Mouse (Mus musculus): ENCODE results near the gene Ubiad1. TPM values are rescaled to one million over a fixed set of nuclear protein-coding genes. Genes with fewer than 3 reads are reported as not detected.

Gene Ubiad1
- total RNA-seq, 2 experiments from 2014 or later, result 8.9 to 9.1 TPM

DNA sequence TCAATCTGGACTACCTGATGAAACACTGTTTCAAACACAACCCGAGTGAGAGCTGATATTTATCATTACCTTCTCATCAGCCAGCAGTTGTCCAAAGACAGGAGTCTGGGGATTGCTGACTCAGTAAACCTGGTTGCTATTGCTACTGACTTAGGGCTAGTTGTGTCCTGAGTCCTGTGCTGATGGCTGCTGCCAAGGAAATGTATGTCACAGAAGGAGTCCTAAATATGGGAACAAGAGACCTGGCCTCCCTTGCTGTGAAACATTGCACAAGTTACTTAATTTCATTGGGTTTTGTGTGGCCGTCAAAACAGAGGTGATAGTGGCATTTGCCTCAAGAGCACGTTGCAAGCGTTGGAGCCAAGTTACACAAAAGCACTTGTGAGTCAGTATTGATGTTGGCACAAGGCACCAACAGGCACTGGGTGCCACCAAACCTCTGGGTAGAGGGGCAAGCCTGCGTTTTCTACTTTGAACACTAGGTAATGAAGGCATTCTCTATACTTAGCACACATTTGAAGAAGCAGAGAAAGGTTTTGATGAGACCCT is 11.0 kb upstream of the Ubiad1 start:
- no peak for DNase-seq (ENCODE audit: low spot score in 2 of 2)

DNA sequence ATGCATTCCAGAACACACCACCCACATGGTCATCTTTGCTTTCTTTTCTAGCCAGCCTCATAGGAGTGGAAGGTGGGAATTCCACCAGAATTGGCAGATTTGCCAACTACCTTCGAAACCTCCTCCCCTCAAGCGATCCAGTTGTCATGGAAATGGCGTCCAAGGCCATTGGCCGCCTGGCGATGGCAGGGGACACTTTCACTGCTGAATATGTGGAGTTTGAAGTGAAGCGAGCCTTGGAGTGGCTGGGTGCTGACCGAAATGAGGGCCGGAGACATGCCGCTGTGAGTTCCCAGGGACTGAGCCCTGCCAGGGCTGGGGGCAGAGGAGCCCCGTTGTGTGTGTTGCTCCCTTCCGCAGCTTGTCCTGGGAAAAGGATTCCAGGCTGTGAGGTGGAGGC is 9.1 kb upstream of the Ubiad1 start:
- no peak for DNase-seq (ENCODE audit: low spot score in 2 of 2)

GRCm38 (mm10) chr4:148448853-148449245 is 4.3 kb upstream of the Ubiad1 start:
- peak in 1 of 2 experiments; percentile 33 for DNase-seq (ENCODE audit: low spot score in 2 of 2)

GRCm38 (mm10) chr4:148448179-148448852 is 3.7 kb upstream of the Ubiad1 start, which contains the start of gene Mtor:
Mtor (plus strand) TSS chr4:148448611.
- peak; percentile 90 to 98 for DNase-seq (ENCODE audit: low spot score in 2 of 2)

DNA sequence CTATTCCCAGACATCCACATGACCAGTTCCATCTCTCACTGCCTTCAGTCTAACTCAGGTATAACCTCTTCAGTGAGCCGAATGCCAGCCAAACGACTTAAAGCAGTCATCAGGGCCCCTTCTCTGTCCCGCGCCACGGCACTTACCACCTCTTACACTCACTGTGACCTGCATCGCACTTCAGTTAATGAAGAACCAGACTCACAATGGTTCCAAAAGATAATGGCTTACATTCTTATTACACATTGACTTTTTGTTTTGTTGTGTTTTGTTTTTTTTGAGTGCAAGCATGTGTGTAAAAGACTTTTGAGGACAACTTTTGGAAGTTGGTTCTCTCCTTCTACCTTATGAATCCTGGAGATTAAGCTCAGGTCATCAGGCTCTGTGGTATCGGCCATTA is 2.0 kb downstream of the Ubiad1 start:
- no peak for DNase-seq (ENCODE audit: low spot score in 2 of 2)

GRCm38 (mm10) chr4:148441931-148442330 is 2.6 kb downstream of the Ubiad1 start:
- no peak for DNase-seq (ENCODE audit: low spot score in 2 of 2)

GRCm38 (mm10) chr4:148435657-148436330 is 8.8 kb downstream of the Ubiad1 start:
- peak; percentile 72 to 86 for DNase-seq (ENCODE audit: low spot score in 2 of 2)

DNA sequence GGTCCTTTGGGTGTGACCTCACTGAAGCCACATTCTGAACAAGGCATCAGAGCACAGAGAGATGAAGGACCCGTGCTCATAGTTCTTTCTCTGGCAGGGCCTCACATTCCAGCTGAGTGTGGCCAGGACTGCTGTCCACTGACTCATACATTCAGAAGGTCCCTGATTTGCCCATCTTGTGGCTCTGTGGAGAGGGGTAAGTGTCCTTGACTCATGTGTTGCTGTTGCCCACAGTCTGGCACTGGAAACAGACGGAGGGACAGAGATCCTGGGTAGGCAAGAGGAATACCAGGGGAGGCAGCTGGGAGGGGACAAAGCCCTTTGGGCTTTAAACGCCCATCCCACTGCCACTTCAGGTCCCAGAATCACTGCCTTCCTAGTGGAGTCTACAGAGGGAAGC is 9.5 kb downstream of the Ubiad1 start:
- DNase-seq (ENCODE audit: low spot score in 2 of 2), result no peak

GRCm38 (mm10) chr4:148434554-148434953 is 10.0 kb downstream of the Ubiad1 start:
- no peak for DNase-seq (ENCODE audit: low spot score in 2 of 2)

DNA sequence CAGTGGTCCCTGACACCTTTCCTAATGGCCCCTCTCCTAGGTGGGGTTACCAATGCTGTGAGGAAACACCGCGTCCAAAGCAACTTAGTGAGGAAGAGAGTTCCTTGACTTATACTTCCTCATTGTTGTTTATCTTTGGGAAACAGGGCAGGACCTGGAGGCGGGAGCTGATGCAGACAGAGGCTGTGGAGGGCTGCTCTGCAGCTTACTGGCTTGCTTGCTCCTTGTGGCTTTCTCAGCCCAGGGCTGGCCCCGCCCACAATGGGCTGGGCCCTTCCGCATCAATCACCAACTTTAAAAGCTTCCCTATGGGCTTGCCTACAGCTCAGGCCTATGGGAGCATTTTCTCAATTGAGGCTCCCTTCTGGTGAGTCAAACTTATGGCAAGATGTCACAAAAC is 10.8 kb downstream of the Ubiad1 start:
- DNase-seq (ENCODE audit: low spot score in 2 of 2), result no peak

GRCm38 (mm10) chr4:148433336-148433735 is 11.2 kb downstream of the Ubiad1 start:
- DNase-seq (ENCODE audit: low spot score in 2 of 2), result no peak

- DNase-seq (ENCODE audit: low spot score in 2 of 2), result no peak
These were observed 12.1 kb downstream of the Ubiad1 start for GRCm38 (mm10) chr4:148432488-148432887.

GRCm38 (mm10) chr4:148430880-148431519 is 13.6 kb downstream of the Ubiad1 start:
- no peak for DNase-seq (ENCODE audit: low spot score in 2 of 2)

DNA sequence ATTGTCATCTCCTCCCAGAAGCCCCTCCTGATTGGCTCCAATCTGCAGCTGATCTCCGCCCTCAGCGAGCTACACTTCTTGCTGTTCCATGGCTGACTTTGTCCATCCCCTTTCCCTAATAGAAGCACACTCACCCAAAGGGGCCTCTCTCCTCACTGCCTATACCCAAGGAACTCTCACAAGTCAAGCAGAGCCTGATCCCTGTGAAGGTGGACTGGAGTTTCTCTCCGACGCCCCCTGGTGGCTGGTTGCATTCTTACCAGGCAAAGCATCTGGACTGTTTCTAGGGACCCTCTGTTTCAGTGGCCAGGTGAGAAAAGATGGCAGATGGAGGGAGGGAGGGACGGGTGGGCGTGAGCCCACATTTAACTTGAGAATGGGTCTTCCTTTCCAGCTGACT is 14.9 kb downstream of the Ubiad1 start:
- DNase-seq (ENCODE audit: low spot score in 2 of 2), result peak; percentile 57 to 63

GRCm38 (mm10) chr4:148429121-148429520 is 15.4 kb downstream of the Ubiad1 start:
- DNase-seq (ENCODE audit: low spot score in 2 of 2), result no peak

DNA sequence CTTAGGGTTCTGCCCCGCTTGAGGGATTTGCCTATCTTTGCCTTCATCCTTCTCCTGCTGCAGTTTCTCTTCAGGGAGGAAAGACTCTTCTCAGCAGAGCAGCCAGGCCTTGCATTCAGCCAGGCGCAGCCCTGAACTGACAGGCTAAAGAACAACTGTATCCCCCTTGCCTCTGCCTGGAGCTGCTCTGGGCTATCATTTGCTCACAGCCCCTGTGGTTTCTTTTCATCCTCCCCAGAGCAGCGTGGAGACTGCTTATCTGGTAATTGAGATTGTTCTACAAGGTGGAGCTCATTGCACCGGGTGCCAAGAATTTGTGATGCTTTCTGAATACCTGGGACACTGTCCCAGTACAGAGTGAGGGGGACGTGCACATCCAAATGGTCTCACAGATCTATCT is 16.0 kb downstream of the Ubiad1 start:
- no peak for DNase-seq (ENCODE audit: low spot score in 2 of 2)

GRCm38 (mm10) chr4:148426950-148427850 is 17.4 kb downstream of the Ubiad1 start:
- DNase-seq (ENCODE audit: low spot score in 2 of 2), result no peak

- DNase-seq (ENCODE audit: low spot score in 2 of 2), result no peak
These were observed 27.0 kb downstream of the Ubiad1 start for GRCm38 (mm10) chr4:148417559-148417958.

DNA sequence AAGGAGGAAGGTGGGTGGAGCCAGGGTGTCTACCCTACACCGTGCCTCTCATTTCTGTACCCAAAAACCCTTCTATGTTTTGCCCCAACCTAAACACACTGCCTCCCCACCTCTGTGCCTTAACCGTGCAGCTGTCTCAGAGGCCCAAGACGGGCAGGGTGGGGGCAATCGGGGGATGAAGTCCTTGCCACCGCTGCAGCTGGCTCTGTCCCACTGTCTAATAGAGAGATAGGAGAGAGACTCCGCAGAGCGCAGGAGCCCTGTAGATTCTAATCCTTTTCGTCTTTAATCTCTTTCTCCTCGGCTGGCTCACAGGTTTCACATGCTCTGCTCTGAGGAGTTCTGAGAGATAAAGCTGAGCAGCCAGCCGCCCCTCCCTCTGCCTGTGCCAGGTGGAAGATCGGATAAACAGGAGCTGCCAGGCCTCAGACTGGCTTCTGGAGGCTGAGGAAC is 27.5 kb downstream of the Ubiad1 start:
- DNase-seq (ENCODE audit: low spot score in 2 of 2), result no peak

- no peak for DNase-seq (ENCODE audit: low spot score in 2 of 2)
These were observed 29.0 kb downstream of the Ubiad1 start for GRCm38 (mm10) chr4:148415575-148415974.
